Mouse (Mus musculus) heart, adult 2 months (tissue): ENCODE data around the gene Tbc1d32.

Source experiments
- CTCF ChIP-seq: fragments of 200-600 bp; IDR thresholded peaks from 2 replicates; pipeline ENCODE4 v1.8.1; 2022; ENCODE audit warnings: antibody characterized with exemption, mild to moderate bottlenecking, moderate library complexity
- EP300 ChIP-seq: fragments of 200-500 bp; IDR thresholded peaks from 2 replicates; pipeline ENCODE4 v1.6.1; 2011; ENCODE audit warnings: low read depth, low read length, control low read depth; ENCODE audit not compliant: insufficient read depth
- POLR2A ChIP-seq: fragments of 200-500 bp; IDR thresholded peaks from 2 replicates; pipeline ENCODE4 v1.6.1; 2011; ENCODE audit warnings: mild to moderate bottlenecking, low read depth, low read length, control low read depth; ENCODE audit not compliant: insufficient read depth

DNA sequence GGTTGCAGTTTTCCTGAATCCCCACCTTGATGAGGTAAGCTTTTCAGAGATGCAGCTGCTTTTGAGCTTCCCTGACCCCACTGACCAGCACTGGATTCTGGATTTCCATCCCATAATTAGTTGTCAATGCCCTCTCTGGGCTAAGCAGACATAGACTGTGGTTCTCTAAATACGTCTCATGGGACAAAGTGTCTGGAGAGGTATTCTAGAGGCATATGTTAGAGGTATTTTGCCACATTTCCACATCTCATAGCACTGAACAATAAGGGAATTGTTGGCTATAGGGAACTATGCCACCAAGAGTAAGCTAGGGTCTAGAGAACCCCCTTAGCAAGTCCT is 121.5 kb downstream of the Tbc1d32 start:
- TF ChIP-seq CTCF, result no peak
- TF ChIP-seq EP300, result no peak
- no peak for TF ChIP-seq POLR2A
